In the genomic region with DNA sequence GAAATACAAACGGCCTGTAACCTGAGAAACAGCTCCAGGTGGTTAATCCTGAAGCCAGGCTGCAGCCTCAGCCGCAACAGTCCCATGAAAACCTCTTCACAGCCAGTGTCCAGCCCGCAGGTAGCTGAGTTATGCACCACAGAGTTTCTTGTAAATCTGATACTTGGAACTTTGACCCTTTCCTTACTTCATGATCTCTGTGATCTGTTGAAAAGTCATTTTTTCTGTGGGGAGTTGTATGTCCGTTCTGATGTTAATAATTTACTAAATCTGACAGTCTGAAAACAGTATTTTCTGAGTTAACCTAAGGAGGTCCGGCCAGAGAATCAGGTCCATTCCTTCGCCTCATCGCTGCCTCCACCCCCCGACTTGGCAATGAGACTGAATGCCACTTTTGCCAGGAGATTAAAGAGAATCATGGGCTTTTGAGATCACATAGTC, we compare ENCODE assay signal across 9 mouse cellular contexts. TPM values are rescaled to one million over a fixed set of nuclear protein-coding genes. Genes with fewer than 3 reads are reported as not detected.
A peak's percentile ranks its signal among the peaks of the same experiment; 100 is the strongest.
DNase-seq lines count a peak whose midpoint lies in the region; ATAC-seq and TF ChIP-seq lines count a peak whose summit lies in the region.
"Had no signal": no experiment of that assay in that cellular context is flagged by ENCODE, and none has a peak within 500 bp of the region (broad histone marks: within the 10 kb centered on the region; RNA-seq: fewer than 3 reads in every experiment).

No protein-coding gene starts in this region.

- peak; percentile 38 for TF ChIP-seq POLR2A in kidney, adult 2 months (IDR thresholded peaks at IDR 0.05; ENCODE audit: low read depth, low read length)

- H3K4me1 ChIP-seq in embryonic facial prominence, embryonic 14.5 days (ENCODE audit: control insufficient read depth, insufficient read depth, low read length) = peaks cover 11% of the 10 kb centered on the region; the same call in 1 of the 2 replicates
- peaks cover 24% of the 10 kb centered on the region for H3K4me1 ChIP-seq in kidney, adult 2 months (ENCODE audit: control insufficient read depth, insufficient read depth, low read length)
- H3K4me1 ChIP-seq in midbrain, embryonic 10.5 days = peaks cover 33% of the 10 kb centered on the region

- DNase-seq in gastrocnemius, adult 2 months = no peak
- DNase-seq in gastrocnemius, postnatal 4 days (ENCODE audit: low spot score in 2 of 2) = no peak
- peak; percentile 54 for DNase-seq in embryonic facial prominence, embryonic 14.5 days (ENCODE audit: low spot score)
- DNase-seq in kidney, adult 2 months = peak; percentile 89
- DNase-seq in midbrain, embryonic 10.5 days (ENCODE audit: low spot score) = no peak
- no peak for DNase-seq in adrenal gland, adult (ENCODE audit: inconsistent age in 2 of 2, low spot score in 1 of 2)
- no peak for DNase-seq in cerebellum, adult 9-10 months
- no peak for DNase-seq in right cerebral cortex, adult 18-20 months
- DNase-seq: right cerebral cortex, postnatal 4 days had no signal

- H3K9me3 ChIP-seq in embryonic facial prominence, embryonic 14.5 days (ENCODE audit: control insufficient read depth, low read length) = no peaks in the 10 kb centered on the region
- H3K9me3 ChIP-seq in midbrain, embryonic 10.5 days (replicated peaks) = peaks cover 3% of the 10 kb centered on the region; the same call in 1 of the 2 replicates

- H3K4me3 ChIP-seq in gastrocnemius, adult 2 months = peak overlapping the region; percentile 11
- H3K4me3 ChIP-seq in embryonic facial prominence, embryonic 14.5 days (ENCODE audit: low read depth, low read length) = peak overlapping the region; percentile 77; the same call in 1 of the 2 replicates
- peak overlapping the region; percentile 86 for H3K4me3 ChIP-seq in kidney, adult 2 months (ENCODE audit: insufficient read depth, low read depth, low read length)
- H3K4me3 ChIP-seq in midbrain, embryonic 10.5 days = peak overlapping the region; percentile 83

- WGBS in embryonic facial prominence, embryonic 14.5 days = 32% methylated on average over 8 of the region's 8 CpGs
- 34% methylated on average over 8 of the region's 8 CpGs for WGBS in kidney, adult 2 months
- 36% methylated on average over 8 of the region's 8 CpGs for WGBS in midbrain, embryonic 10.5 days

- peak; percentile 19; the same call in 1 of the 2 replicates for ATAC-seq in embryonic facial prominence, embryonic 14.5 days (ENCODE audit: low read depth)

- H3K36me3 ChIP-seq in embryonic facial prominence, embryonic 14.5 days (ENCODE audit: control insufficient read depth, insufficient read depth, low read length) = peaks cover 6% of the 10 kb centered on the region
- no peaks in the 10 kb centered on the region for H3K36me3 ChIP-seq in kidney, adult 2 months (ENCODE audit: control insufficient read depth, insufficient read depth, low read length)
- H3K36me3 ChIP-seq in midbrain, embryonic 10.5 days = peaks cover 6% of the 10 kb centered on the region; the same call in 1 of the 2 replicates

- no peaks in the 10 kb centered on the region for H3K27me3 ChIP-seq in embryonic facial prominence, embryonic 14.5 days (replicated peaks; ENCODE audit: control insufficient read depth, insufficient read depth, low read length)
- H3K27me3 ChIP-seq in kidney, adult 2 months (replicated peaks; ENCODE audit: control insufficient read depth, insufficient read depth, low read length) = no peaks in the 10 kb centered on the region
- no peaks in the 10 kb centered on the region for H3K27me3 ChIP-seq in midbrain, embryonic 10.5 days (ENCODE audit: low read depth, poor library complexity, severe bottlenecking)

- intact Hi-C loops in gastrocnemius, adult 2 months (cut with DNase I) = no loop called here

- H3K27ac ChIP-seq in gastrocnemius, adult 2 months = no peak overlapping the region
- no peak overlapping the region for H3K27ac ChIP-seq in embryonic facial prominence, embryonic 14.5 days (replicated peaks; ENCODE audit: low read depth, low read length)
- peak overlapping the region; percentile 98 for H3K27ac ChIP-seq in kidney, adult 2 months (ENCODE audit: insufficient read depth, low read depth, low read length)
- no peak overlapping the region for H3K27ac ChIP-seq in midbrain, embryonic 10.5 days (replicated peaks)

- peak overlapping the region; percentile 94; the same call in 1 of the 2 replicates for H3K9ac ChIP-seq in embryonic facial prominence, embryonic 14.5 days (ENCODE audit: low read depth, low read length)

- H3K4me2 ChIP-seq in embryonic facial prominence, embryonic 14.5 days (ENCODE audit: low read depth, low read length) = peak overlapping the region; percentile 80

- TF ChIP-seq CTCF in gastrocnemius, adult 2 months (IDR thresholded peaks at IDR 0.05) = no peak
- TF ChIP-seq CTCF in kidney, adult 2 months (conservative IDR thresholded peaks at IDR 0.05; ENCODE audit: insufficient read depth, insufficient read length, low read depth, low read length) = no peak

RNA-seq across cellular contexts. Expression of gene Bphl, which starts 1.5 kb away (rescaled TPM):
- 10 to 100 TPM; 22.4 to 25.5 TPM for total RNA-seq in gastrocnemius, adult 2 months (2021)
- total RNA-seq in gastrocnemius, postnatal 4 days (2021) = 10 to 100 TPM; 23.2 to 34.9 TPM
- polyA plus RNA-seq in embryonic facial prominence, embryonic 14.5 days (2014; fragmentation: Nextera tagmentation; extraction: Ambion mirVana) = 47.2 and 52.6 TPM in 2 replicates
- 392 and 418 TPM in 2 replicates for polyA plus RNA-seq in kidney, adult 2 months (2012; rRNA removed)
- 31.6 and 31.8 TPM in 2 replicates for polyA plus RNA-seq in midbrain, embryonic 10.5 days (2016; fragmentation: Nextera tagmentation; extraction: Ambion mirVana)

RNA-seq across cellular contexts. Expression of gene Serpinb6a, which starts 36.3 kb away (rescaled TPM):
- total RNA-seq in gastrocnemius, adult 2 months (2021) = 100 to 1,000 TPM in 1 of 2 experiments, 10 to 100 TPM in 1; 93.9 to 299 TPM
- total RNA-seq in gastrocnemius, postnatal 4 days (2021) = 10 to 100 TPM; 77.8 to 80.1 TPM
- 83.5 and 86.4 TPM in 2 replicates for polyA plus RNA-seq in embryonic facial prominence, embryonic 14.5 days (2014; fragmentation: Nextera tagmentation; extraction: Ambion mirVana)
- 26.6 and 31.1 TPM in 2 replicates for polyA plus RNA-seq in kidney, adult 2 months (2012; rRNA removed)
- 27.6 and 30.6 TPM in 2 replicates for polyA plus RNA-seq in midbrain, embryonic 10.5 days (2016; fragmentation: Nextera tagmentation; extraction: Ambion mirVana)

RNA-seq across cellular contexts. Expression of gene Ripk1, which starts 36.8 kb away (rescaled TPM):
- 1 to 10 TPM; 3.6 to 4.1 TPM for total RNA-seq in gastrocnemius, adult 2 months (2021)
- 10 to 100 TPM; 15.0 to 17.2 TPM for total RNA-seq in gastrocnemius, postnatal 4 days (2021)
- polyA plus RNA-seq in embryonic facial prominence, embryonic 14.5 days (2014; fragmentation: Nextera tagmentation; extraction: Ambion mirVana) = 18.1 and 18.8 TPM in 2 replicates
- polyA plus RNA-seq in kidney, adult 2 months (2012; rRNA removed) = 7.4 and 7.6 TPM in 2 replicates
- polyA plus RNA-seq in midbrain, embryonic 10.5 days (2016; fragmentation: Nextera tagmentation; extraction: Ambion mirVana) = 6.8 and 7.7 TPM in 2 replicates

RNA-seq across cellular contexts. Expression of gene Tubb2a, which starts 38.9 kb away (rescaled TPM):
- total RNA-seq in gastrocnemius, adult 2 months (2021) = 10 to 100 TPM in 1 of 2 experiments, 1 to 10 TPM in 1; 6.7 to 23.3 TPM
- 100 to 1,000 TPM in 1 of 2 experiments, 10 to 100 TPM in 1; 99.9 to 117 TPM for total RNA-seq in gastrocnemius, postnatal 4 days (2021)
- polyA plus RNA-seq in embryonic facial prominence, embryonic 14.5 days (2014; fragmentation: Nextera tagmentation; extraction: Ambion mirVana) = 268 and 303 TPM in 2 replicates
- polyA plus RNA-seq in kidney, adult 2 months (2012; rRNA removed) = 152 and 164 TPM in 2 replicates
- polyA plus RNA-seq in midbrain, embryonic 10.5 days (2016; fragmentation: Nextera tagmentation; extraction: Ambion mirVana) = 242 and 377 TPM in 2 replicates

Comparison
In these comparisons a context has a peak if more than half of its experiments do, and no peak if none do; other contexts are left out.
1. DNase-seq: peak in embryonic facial prominence, embryonic 14.5 days (single experiment) and kidney, adult 2 months (single experiment); none in gastrocnemius, adult 2 months (single experiment), gastrocnemius, postnatal 4 days (0 of 2), midbrain, embryonic 10.5 days (single experiment), adrenal gland, adult (0 of 2), cerebellum, adult 9-10 months (single experiment) and right cerebral cortex, adult 18-20 months (single experiment).
2. H3K4me3 ChIP-seq: peak in every context shown above with its lines; median percentile 86 in kidney, adult 2 months; 83 in midbrain, embryonic 10.5 days; 77 in embryonic facial prominence, embryonic 14.5 days; 11 in gastrocnemius, adult 2 months.